Comparison of ENCODE assay signal across 22 mouse cellular contexts in genomic region chr13:20136753-20137152, GRCm38 (mm10).
"Had no signal": no experiment of that assay in that cellular context is flagged by ENCODE, and none has a peak within 500 bp of the region (broad histone marks: within the 10 kb centered on the region; RNA-seq: fewer than 3 reads in every experiment).

No protein-coding gene starts in this region.

- H3K4me3 ChIP-seq: kidney, embryonic 15.5 days; limb, embryonic 13.5 days; liver, embryonic 13.5 days; neural tube, embryonic 12.5 days; neural tube, embryonic 15.5 days had no signal

- H3K27ac ChIP-seq: limb, embryonic 13.5 days; liver, embryonic 13.5 days; neural tube, embryonic 12.5 days; neural tube, embryonic 15.5 days; stomach, postnatal 0 days had no signal

- H3K9me3 ChIP-seq: kidney, embryonic 15.5 days; limb, embryonic 13.5 days; liver, embryonic 13.5 days; neural tube, embryonic 12.5 days; neural tube, embryonic 15.5 days had no signal

- H3K9ac ChIP-seq: kidney, embryonic 15.5 days; limb, embryonic 13.5 days; liver, embryonic 13.5 days; neural tube, embryonic 12.5 days; neural tube, embryonic 15.5 days had no signal

- H3K4me2 ChIP-seq: kidney, embryonic 15.5 days; limb, embryonic 13.5 days; liver, embryonic 13.5 days; midbrain, embryonic 11.5 days; neural tube, embryonic 12.5 days; neural tube, embryonic 15.5 days had no signal

- H3K36me3 ChIP-seq: kidney, embryonic 15.5 days; limb, embryonic 13.5 days; liver, embryonic 13.5 days; neural tube, embryonic 12.5 days; neural tube, embryonic 15.5 days had no signal

- H3K27me3 ChIP-seq: kidney, embryonic 15.5 days; limb, embryonic 13.5 days; neural tube, embryonic 12.5 days; neural tube, embryonic 15.5 days had no signal

- DNase-seq: kidney, adult 8-10 months; kidney, postnatal 10 days; kidney, postnatal 36 days; layer of hippocampus, adult 9-11 months; left cerebral cortex, postnatal 4 days; liver, embryonic 13.5 days; lung, adult 2 months; lung, postnatal 14 days; lung, postnatal 4 days; midbrain, embryonic 14.5 days; right cerebral cortex, adult 18-20 months; right cerebral cortex, postnatal 14 days; right cerebral cortex, postnatal 4 days; thymus, adult 2 months; thymus, postnatal 14 days; thymus, postnatal 4 days had no signal
